In genomic region chr6:51591844-51592243, GRCm38 (mm10) we compare ENCODE assay signal across 9 mouse cellular contexts.
A peak's percentile ranks its signal among the peaks of the same experiment; 100 is the strongest.
DNase-seq lines count a peak whose midpoint lies in the region; ATAC-seq and TF ChIP-seq lines count a peak whose summit lies in the region.
"Had no signal": no experiment of that assay in that cellular context is flagged by ENCODE, and none has a peak within 500 bp of the region (broad histone marks: within the 10 kb centered on the region; RNA-seq: fewer than 3 reads in every experiment).

No protein-coding gene starts in this region.

- H3K9ac ChIP-seq in heart, embryonic 14.5 days (ENCODE audit: low read length) = no peak overlapping the region
- peak overlapping the region; percentile 67; the same call in 1 of the 2 replicates for H3K9ac ChIP-seq in limb, embryonic 12.5 days (replicated peaks)

- intact Hi-C loops in left cerebral cortex, postnatal 10 days (cut with DNase I) = loop anchor here (2.0 kb wide), 2 partner anchors 259 to 629 kb away; partner anchors contain the start of gene Hoxa7

- TF ChIP-seq CTCF in testis, adult 2 months (IDR thresholded peaks at IDR 0.05; ENCODE audit: control insufficient read depth, insufficient read depth, insufficient replicate concordance, low read depth, low read length) = no peak

- peaks cover 6 to 10% of the 10 kb centered on the region in 2 experiments; a peak in 3 of 4 replicates for H3K4me1 ChIP-seq in heart, embryonic 14.5 days (ENCODE audit: control insufficient read depth in 2 of 2, insufficient read depth in 2 of 2, low read length in 2 of 2)
- peaks cover 9% of the 10 kb centered on the region; the same call in 1 of the 2 replicates for H3K4me1 ChIP-seq in testis, adult 2 months (ENCODE audit: control insufficient read depth, insufficient read depth, low read length)
- peaks cover 30% of the 10 kb centered on the region for H3K4me1 ChIP-seq in limb, embryonic 12.5 days (replicated peaks)

- TF ChIP-seq POLR2A in testis, adult 2 months (IDR thresholded peaks at IDR 0.05; ENCODE audit: control insufficient read depth, low read depth, low read length) = no peak

- WGBS in heart, embryonic 14.5 days = 77% methylated on average over 3 of the region's 3 CpGs
- WGBS in limb, embryonic 12.5 days = 22% methylated on average over 3 of the region's 3 CpGs

- H3K4me3 ChIP-seq in heart, embryonic 14.5 days (ENCODE audit: control insufficient read depth in 1 of 2, insufficient read depth in 1 of 2, low read depth in 1 of 2, low read length in 2 of 2) = peak overlapping the region in 1 of 2 experiments; percentile 49; a peak in 1 of 4 replicates
- peak overlapping the region; percentile 81 for H3K4me3 ChIP-seq in testis, adult 2 months (ENCODE audit: control insufficient read depth, low read depth, low read length)
- H3K4me3 ChIP-seq in limb, embryonic 12.5 days (replicated peaks) = peak overlapping the region; percentile 53

- ATAC-seq in heart, embryonic 14.5 days (ENCODE audit: insufficient number of reproducible peaks, insufficient read depth, low FRiP score, low read depth) = no peak
- no peak for ATAC-seq in limb, embryonic 12.5 days (ENCODE audit: insufficient number of reproducible peaks, insufficient read depth, low FRiP score, low TSS enrichment, low read depth)

- H3K9me3 ChIP-seq in heart, embryonic 14.5 days (ENCODE audit: control insufficient read depth, low read length) = no peaks in the 10 kb centered on the region
- no peaks in the 10 kb centered on the region for H3K9me3 ChIP-seq in limb, embryonic 12.5 days

- H3K36me3 ChIP-seq in heart, embryonic 14.5 days (ENCODE audit: control insufficient read depth, insufficient read depth, low read length) = peaks cover 13% of the 10 kb centered on the region; the same call in 1 of the 2 replicates
- H3K36me3 ChIP-seq in testis, adult 2 months (ENCODE audit: control insufficient read depth, insufficient read depth, low read length) = no peaks in the 10 kb centered on the region
- H3K36me3 ChIP-seq in limb, embryonic 12.5 days = no peaks in the 10 kb centered on the region

- DNase-seq in heart, adult 9 months (ENCODE audit: low spot score in 2 of 2) = no peak
- DNase-seq in testis, postnatal 14 days (ENCODE audit: low spot score) = no peak
- no peak for DNase-seq in right cerebral cortex, adult 2 months (ENCODE audit: low spot score in 2 of 2)
- DNase-seq in frontal cortex, postnatal 14 days (ENCODE audit: low spot score in 2 of 2) = no peak
- no peak for DNase-seq in left cerebral cortex, postnatal 10 days (ENCODE audit: extremely low spot score in 1 of 2, low spot score in 2 of 2)

- H3K27ac ChIP-seq in heart, embryonic 14.5 days (replicated peaks in 1 of 2; ENCODE audit: control insufficient read depth in 1 of 2, insufficient read depth in 1 of 2, low read depth in 2 of 2, low read length in 2 of 2) = no peak overlapping the region
- H3K27ac ChIP-seq in testis, adult 2 months (ENCODE audit: control insufficient read depth, insufficient read depth, low read depth, low read length) = no peak overlapping the region
- peak overlapping the region; percentile 65; the same call in 1 of the 2 replicates for H3K27ac ChIP-seq in limb, embryonic 12.5 days

- H3K4me2 ChIP-seq in heart, embryonic 14.5 days (ENCODE audit: low read length) = peak overlapping the region; percentile 98
- peak overlapping the region; percentile 75 for H3K4me2 ChIP-seq in limb, embryonic 12.5 days

- no peaks in the 10 kb centered on the region for H3K27me3 ChIP-seq in heart, embryonic 14.5 days (ENCODE audit: control insufficient read depth, insufficient read depth, low read length)
- H3K27me3 ChIP-seq in testis, adult 2 months (ENCODE audit: control insufficient read depth, insufficient read depth, low read length) = no peaks in the 10 kb centered on the region
- H3K27me3 ChIP-seq in limb, embryonic 12.5 days = 0 out of 2 replicates have a peak, but pooled peaks cover 3% of the 10 kb centered on the region
- H3K27me3 ChIP-seq: CH12.LX had no signal
